Mouse (Mus musculus) cerebral cortex, adult 2 months (tissue): ENCODE measurements around the gene Tshz2.

Experiments
- WGBS: fragments of 180-500 bp; shearing (Covaris S2); methylation state at CpG from one replicate; pipeline ENCODE4 v1.1.7; 2018; 5-methylcytosine and 5-hydroxymethylcytosine counted together

Tshz2 gene

DNA sequence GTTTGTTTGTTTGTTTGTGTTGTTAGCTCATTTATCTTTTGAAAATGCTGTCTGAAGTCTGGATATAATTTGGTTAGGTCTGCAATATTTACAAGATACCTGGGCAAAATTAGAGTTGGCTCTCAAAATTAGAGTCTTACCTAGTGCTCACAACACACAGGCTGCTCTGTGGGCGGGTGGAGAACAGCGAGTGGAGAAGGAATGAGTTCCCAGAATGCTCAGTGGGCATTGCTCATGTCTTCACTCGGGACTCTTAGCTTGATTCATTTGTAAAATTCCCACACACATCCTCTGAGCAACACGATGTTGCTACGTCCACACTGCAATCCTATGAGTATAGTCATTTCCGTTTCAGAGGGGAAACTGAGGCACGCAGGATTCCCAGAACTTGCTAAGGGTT lies 180.1 kb downstream of the Tshz2 start:
- WGBS, result 63% methylated on average over 7 of the region's 7 CpGs

DNA sequence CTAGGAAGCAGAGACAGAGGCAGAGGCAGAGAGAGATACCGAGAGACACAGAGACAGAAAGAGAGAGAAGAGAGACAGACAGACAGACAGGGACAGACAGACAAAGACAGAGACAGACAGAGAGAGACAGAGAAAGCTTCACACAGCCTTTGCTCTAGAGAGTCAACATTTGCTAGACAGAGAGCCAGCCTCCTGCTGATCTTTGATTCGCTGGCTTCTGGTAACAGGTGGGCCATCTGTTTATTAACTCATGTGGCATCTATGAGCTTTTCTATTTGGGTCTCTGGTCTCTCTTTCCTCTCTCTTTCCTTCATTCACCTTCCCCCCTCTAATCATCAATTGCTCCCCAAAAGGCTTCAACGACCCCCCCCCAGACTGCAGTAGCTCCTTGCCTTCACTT lies 181.5 kb downstream of the Tshz2 start:
- 51% methylated on average over 3 of the region's 3 CpGs for WGBS

DNA sequence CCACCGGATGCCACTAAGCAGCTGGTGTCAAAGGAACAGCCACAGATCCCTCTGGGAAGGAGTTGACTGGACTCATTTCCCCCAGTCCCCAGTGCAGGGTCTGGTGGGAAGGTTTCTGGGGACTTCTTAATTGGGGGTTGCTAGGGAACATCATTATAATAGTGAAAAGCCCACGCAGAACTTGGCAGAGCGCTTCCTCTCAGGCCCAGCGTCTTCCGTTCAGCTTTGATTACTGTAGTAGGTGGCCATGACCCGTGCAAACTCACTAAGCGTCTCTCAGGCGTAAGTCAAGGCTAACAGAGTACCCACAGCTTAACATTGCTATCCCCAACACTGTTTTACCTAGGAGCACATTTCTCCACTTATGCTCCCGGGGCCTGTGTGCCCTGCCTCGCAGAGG lies 181.9 kb downstream of the Tshz2 start:
- 48% methylated on average over 10 of the region's 10 CpGs for whole genome bisulfite sequencing

DNA sequence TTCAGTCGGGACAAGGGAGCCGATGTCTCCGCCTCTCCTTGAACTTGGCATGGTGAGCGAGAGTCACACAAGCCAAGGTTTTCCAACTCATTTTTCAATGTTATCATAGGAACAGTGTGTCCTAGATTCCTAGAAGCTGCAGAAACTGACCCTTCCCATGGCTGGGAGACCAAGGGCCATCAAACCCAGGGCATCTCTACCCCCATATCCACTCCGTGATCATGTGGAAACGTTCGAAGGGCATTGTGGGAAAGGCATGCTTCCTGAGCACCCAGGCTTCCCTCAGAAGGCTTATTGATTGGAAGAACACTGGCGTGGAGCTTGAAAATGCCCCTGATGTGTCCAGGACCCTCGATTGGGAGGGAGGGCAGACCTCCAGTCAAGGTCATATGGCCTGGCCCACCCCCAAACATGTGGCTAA lies 188.2 kb downstream of the Tshz2 start:
- 88% methylated on average over 9 of the region's 9 CpGs for WGBS

DNA sequence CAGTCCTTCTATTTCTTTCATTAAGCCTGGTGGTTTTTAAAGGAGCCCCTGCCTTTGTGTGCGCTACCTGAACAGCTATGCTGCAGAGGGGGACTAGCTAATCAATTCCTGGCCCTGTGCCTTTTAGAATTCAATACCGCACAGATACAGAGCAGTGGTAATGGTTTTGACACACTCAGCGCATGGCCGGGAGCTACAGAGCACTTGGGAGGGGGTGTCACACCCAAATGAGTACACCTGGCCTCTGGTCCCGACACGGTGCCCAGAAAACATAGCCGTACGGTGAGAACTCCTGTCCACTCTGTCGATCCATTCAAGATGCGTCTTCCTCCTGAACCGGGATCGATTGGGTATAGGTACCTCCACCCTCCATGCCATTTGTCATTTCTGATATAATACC lies 193.1 kb downstream of the Tshz2 start:
- WGBS, result 81% methylated on average over 12 of the region's 12 CpGs

DNA sequence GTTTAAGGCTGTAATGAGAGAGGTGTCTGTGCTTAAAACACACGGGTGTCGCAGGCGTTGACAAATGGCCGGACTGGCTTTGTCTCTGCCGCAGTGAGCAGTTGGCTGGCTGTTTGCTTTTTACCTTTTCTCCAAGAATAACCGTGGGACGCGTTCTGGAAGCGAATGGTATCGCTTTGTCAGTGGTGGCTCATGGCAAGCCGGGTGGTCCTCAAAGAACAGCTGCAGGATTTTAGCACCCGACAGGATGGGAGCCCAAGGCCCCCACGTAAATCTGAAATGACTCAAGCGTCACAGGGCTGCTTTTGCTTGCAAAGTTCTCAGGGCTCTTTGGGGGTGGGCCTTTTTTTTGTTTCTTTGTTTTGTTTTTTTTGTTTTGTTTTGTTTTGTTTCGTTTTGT lies 193.5 kb downstream of the Tshz2 start:
- 57% methylated on average over 15 of the region's 15 CpGs for WGBS

DNA sequence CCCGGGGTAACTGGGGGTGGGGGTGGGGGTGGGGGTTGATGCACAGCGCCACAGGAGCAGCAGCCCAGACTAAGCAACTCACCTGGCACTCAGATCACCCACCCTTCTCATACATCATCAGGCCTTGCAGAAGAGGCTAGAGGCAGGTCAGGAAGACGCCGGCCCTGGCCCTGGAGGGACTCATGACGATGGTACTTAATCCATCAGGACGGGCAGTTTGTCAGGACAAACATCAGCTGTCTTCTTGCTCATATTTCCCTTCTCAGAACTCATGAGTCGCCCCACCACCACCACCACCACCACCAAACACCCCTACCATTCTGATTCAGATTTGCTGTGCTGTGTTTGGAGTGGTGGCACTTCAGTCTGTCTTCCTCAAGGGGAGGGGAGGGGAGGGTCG lies 194.0 kb downstream of the Tshz2 start:
- 85% methylated on average over 8 of the region's 8 CpGs for WGBS

DNA sequence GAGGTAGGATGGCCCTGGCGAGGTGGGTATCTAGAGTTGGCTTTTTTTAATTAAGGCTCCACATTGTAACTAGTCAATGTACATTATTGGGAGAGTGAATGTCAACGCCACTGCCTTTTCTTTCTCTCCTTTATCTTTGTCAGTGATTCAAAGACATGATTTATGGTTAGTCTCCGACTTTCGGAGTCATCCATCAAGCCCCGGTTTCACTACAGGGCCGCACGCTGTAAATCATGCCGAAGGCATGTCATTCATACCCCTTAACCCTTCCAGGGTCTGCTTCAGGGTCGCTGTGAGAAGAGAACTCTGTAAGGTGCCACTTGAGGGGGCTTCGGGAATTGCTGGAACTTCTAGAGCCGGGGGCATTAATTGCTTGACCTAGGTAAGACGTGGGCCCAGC lies 199.4 kb downstream of the Tshz2 start:
- 93% methylated on average over 12 of the region's 12 CpGs for WGBS

DNA sequence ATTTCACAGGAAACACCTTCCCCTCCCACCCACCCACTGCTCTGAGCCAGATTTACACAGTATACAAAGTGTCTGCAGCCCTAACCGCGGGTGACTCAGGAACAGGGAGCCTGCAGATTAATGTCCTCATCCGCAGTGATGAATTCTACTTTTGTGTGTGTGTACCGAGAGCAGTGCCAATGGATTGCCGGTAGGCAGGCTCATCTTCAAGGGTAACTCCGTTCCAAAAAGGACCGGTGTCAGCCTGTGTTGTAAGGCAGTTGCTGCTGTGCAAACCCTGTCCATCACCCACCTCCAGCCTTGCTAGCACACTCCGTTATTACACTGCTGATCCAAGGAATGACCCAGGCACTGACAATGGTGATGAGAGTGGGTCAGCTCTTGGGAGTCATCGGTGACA lies 200.8 kb downstream of the Tshz2 start:
- 49% methylated on average over 9 of the region's 9 CpGs for WGBS

DNA sequence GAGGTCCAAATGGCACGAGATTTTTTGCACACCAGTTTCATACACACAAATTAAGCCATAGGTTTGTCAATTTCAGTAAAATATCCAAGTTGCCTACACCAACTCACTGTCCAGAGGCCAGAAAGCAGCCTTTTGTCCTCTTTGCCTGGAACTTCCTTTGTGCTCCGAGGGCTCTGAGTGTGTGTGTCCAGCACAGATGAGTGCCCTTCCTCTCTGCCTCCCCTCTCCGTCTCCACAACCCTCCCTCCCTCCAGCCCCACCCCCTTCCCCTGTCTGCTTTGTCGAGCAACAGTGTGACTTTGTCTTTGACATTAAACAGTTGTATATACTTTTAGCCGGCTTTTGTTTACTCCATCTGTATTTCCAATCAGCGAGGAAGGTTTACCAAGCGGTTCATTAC lies 201.8 kb downstream of the Tshz2 start:
- 46% methylated on average over 7 of the region's 7 CpGs for WGBS

DNA sequence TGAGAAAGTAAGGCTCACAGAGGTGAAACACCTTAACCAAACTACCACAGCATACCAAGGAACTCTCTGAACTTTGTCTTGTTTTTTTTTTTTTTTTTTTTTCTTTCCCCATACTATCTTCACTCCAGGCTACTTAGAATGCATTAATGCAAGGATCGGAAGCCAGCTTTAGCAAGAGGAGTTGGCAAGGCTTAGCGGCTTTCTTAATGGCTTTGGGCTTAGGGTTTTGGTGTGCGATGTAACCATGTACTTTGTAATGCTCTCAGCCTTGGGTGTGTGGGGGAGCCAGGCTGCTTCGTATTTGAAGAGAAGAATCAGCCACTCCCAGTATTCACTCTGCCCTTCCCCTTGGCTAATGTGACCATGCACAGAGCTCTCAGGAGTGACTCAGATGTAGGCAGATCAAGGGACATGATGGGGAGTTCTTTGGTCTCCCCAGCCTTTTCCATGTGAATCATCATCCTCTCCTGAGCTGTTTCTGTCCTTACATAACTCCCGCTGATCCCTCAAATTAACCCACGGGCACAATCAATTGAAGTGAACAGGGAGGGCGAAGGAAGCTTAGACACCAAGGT lies 204.3 kb downstream of the Tshz2 start:
- 59% methylated on average over 7 of the region's 7 CpGs for WGBS

DNA sequence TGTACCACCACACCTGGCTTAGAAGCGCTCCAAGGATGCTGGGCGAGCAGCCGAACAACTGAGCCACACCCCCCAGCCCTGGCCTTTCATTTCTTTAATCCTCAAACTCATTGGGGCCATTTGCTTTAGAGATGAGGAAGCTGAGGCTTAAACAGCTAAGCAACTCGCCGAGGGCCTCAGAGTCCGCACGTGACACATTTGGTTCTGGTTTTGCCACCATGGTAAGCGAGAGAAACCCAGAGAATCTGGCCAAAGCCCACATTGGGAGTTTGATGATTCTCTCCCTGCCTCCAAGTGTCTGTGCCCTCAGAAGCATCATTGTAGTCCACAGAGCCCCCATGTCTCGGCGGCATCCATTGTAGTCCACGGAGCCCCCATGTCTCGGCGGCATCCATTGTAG lies 205.7 kb downstream of the Tshz2 start:
- 95% methylated on average over 13 of the region's 13 CpGs for WGBS

DNA sequence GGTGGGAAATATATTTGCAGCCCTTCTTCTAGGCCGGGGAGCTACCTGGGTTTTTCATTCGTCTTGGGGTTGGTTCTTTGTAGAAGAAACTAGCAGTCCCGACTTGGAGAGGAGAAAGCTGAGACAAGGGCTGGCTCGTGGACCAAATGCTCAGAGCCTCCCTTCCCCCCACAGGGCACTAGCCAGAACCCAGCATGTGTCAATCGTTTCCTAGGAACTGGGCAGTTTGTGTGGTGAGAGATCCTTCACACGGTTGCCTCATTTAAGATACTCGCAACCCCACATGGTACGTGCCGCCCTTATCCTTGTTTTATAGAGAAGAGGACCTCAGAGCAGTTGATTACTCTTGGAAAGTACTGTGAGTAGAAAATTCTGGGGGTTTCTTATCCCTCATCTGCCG lies 208.6 kb downstream of the Tshz2 start:
- 74% methylated on average over 10 of the region's 10 CpGs for WGBS

DNA sequence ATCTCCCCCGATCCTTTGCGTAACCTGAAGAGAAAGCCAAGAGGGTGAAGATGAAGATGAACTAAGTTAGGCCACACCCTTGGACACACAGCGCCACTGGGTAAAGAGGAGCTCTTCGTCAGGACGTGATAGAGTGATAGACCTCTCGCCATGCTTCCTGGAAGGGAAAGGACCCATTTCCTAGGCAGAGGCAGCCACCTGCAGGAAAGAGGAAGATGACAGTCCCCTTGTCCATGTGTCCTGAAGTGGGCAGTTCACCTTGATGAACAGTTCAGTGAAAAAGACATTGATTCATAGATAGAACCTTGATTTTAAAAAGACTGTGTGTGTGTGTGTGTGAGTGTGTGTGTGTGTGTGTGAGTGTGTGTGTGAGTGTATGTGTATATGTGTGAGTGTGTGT lies 209.7 kb downstream of the Tshz2 start:
- 86% methylated on average over 6 of the region's 6 CpGs for WGBS

DNA sequence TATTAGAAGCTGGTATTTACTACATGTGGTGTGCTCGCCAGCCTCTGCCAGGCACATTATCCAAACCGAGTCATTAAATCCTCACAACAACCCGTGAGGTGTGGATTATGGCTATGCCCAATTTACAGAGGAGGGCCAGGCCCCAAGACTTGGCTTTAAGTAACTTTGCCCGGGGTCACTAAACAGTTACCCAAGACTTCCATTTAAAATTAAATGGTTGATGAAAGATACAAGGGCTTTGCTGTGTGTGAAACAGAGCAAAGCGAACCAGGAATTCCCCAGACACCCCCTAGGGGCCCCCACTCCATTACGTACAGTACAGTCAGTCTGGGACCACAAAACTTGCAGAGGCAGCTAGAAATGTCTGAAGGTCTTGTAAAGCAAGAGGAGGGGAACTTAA lies 210.7 kb downstream of the Tshz2 start:
- 77% methylated on average over 6 of the region's 6 CpGs for WGBS

DNA sequence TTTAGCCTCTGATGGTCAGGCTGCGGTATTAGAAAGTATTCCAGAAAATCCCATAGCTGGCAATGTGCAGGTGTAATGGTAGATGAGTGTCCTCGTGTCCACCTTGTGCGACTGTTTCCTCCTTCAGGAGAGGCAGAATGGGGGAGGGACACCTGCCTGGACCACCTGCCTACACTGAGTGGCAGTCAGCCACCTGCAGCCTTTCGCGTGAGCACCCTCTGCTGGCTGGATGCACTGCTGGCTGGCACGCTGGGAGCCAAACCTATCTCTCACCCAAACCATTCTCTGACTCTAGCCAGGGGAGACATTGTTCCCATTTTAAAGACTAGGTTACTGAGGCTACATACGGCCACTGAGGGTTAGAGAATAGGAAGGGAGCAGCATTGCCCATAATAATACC lies 216.3 kb downstream of the Tshz2 start:
- 48% methylated on average over 7 of the region's 7 CpGs for WGBS

DNA sequence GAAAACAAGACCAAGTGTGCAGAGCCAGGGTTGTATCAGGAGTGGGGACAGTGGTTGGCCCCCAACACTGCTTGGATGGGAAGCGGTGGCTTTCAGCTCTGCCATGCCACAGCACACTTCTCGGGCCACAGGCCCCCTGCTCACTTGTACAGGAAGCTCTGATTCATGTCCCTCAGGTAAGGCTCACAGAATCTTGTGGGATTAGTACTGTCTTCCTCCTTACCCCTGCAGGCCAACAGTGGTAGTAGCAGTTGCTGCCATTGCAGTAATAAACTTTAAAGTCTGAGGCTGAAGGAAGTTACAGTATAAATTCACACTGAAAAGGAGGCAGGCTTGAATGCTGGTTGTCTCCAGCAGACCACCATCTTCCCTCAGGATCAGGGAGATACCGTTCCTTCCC lies 216.7 kb downstream of the Tshz2 start:
- WGBS, result 95% methylated on average over 3 of the region's 3 CpGs

DNA sequence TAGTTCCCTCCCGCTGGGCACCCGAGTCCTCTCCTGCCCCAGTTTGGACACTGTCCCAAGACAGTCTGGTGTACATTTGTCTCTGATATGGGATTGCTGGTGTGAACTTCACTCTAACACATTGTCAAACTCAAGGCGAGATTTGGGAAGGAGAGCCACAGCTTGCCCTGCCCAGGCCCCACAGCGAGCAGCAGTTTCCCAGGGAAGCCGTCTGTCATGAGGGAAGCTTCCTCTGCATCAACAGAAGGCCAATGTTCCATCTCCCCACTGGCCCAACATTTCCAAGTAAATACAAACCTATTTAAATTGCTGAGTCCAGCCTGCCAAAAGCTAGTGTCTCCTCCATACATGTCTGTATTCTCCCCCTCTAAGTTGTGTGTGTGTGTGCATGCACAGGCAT lies 218.8 kb downstream of the Tshz2 start:
- 80% methylated on average over 5 of the region's 5 CpGs for WGBS

DNA sequence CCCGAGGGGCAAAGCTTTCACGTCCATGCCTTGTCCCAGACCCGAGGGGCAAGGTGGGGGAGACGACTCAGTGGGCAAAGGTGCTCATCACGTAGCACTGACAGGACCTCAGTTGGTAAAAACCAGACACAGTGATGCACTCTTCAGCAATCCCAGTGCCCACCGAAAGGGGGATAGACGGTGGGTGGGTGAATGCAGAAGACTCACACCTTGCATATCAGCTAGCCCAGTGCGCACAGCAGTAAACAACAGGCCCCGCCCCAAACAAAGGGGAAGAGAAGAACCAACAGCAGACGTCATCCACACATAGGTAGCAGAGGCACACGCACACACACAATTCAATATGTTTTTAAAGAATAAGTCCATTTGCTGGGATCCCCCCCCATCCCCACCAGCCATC lies 221.7 kb downstream of the Tshz2 start:
- 87% methylated on average over 11 of the region's 11 CpGs for WGBS

DNA sequence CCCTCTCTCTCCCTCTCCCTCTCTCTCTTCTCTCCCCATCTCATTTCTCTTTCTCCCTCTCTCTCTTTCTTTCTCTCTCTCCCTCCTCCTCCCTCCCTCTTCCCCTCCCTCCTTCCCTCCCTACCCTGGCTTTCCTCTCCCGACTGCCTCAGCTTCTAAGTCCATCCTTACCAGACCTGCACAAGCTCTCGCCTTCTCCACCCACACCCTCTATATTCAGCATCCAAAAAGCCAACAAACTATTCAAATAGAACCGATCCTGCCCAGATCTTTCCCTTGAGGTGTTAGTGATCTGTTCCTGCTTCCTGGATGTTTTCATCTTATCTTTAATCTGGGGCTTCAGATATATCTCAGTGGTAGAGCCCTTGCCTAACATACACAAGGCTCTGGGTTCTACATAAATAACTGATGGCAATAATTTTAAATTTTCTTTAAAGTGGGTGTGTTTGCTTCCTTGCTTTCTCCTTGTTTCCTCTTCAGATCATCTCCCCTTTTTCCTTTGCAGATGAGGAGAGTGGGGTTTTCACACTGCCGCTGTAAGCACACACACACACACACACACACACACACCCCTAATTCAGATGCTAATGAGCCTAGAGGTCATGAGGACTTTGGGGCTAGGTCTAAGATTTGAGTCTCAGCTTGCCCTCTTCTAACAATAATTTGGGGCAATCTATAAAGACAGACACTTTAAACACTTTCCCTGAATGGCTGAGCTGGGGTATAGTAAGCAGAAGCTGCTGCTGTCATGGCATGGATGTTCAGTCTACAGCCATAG lies 226.5 kb downstream of the Tshz2 start:
- WGBS, result 51% methylated on average over 4 of the region's 4 CpGs

DNA sequence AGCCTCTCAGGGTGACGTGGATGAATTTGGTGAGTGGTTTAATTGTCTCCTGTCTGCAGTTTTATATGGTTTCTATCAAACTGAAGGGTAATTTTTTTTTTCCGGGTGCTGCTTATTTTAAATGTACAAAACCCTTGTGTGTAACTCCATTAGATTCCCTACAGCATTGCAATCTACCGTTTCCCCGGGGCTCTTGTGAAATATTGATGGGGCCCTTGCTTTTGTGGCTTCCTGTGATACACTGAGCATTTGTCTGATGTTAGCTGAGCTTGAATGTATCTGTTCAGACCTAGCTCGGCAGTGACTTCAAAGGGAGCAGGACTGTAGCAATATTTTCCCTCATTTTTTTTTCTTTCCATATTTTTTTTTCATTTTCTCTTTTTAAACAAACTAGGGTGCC lies 228.1 kb downstream of the Tshz2 start:
- 71% methylated on average over 5 of the region's 5 CpGs for WGBS

DNA sequence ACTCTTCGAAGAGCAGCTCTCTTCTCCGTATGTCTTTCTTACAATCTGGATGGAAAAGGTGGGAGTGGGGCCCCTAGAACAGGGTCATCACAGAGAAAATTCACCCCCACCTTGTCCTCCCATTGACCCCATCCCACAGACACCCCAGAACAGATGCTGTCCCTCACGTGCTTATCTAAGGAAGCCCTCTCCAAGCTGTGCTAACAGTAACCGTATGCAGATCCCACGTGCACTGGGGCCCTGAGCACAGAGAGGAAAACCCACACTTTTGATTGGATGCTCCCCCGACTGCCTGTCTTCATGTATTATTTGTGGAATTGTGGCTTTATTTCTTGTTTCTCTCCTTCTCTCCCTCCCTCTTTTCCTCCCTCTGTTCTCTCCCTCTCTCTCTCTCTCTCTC lies 229.9 kb downstream of the Tshz2 start:
- 61% methylated on average over 6 of the region's 6 CpGs for WGBS

DNA sequence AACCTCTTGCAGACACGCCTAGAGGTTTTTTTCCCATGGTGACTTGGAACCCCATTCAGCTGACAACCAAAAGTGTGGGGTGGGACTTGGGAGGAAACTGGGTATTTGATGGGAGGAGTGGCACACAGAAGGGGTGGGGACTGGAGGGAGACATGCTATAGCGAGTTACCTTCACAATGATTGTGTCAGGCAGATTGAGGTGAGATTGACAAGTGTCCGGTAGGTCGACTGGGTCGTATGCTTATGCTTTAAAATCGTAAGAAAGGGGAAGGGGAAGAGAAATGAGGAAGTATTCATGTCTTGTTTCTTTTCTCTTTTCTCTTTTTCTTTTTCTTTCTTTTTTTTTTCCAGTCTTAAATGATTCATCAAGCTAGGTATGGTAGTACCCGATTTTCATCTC lies 236.7 kb downstream of the Tshz2 start:
- WGBS, result 88% methylated on average over 7 of the region's 7 CpGs

DNA sequence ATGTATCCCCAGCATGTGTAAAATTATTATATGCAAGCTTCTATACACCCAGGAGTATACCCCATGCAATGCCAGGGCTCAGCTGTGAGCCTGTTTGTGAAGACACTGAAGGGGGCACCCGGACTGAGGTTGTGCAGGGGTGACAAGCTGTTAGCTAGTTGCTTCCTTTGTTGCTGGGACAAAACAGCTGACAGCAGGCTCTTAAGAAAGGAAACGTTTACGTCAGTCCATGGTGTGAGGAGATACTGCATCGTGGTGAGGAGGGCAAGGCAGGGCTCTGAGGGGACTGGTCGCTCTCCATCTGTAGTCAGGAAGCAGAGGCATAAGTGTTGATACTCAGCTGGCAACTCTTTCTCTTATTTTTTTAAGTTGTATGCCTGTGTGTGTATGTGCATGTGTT lies 237.7 kb downstream of the Tshz2 start:
- WGBS, result 59% methylated on average over 5 of the region's 5 CpGs
